16 mouse cellular contexts compared by ENCODE assay signal in genomic region chr4:123510201-123510600, GRCm38 (mm10).
"Had no signal": no experiment of that assay in that cellular context is flagged by ENCODE, and none has a peak within 500 bp of the region (broad histone marks: within the 10 kb centered on the region; RNA-seq: fewer than 3 reads in every experiment).

No protein-coding gene starts in this region.

- DNase-seq: retina, postnatal 1 day; right cerebral cortex, adult 18-20 months; right cerebral cortex, postnatal 14 days; right cerebral cortex, postnatal 25 days; right cerebral cortex, postnatal 4 days; spleen, adult 18-20 months; thymus, adult 18-20 months; thymus, adult 2 months; thymus, postnatal 14 days; thymus, postnatal 25 days; thymus, postnatal 36 days; thymus, postnatal 4 days had no signal

- H3K9me3 ChIP-seq: neural tube, embryonic 13.5 days; neural tube, embryonic 15.5 days; stomach, embryonic 15.5 days had no signal

- H3K4me3 ChIP-seq: neural tube, embryonic 13.5 days; neural tube, embryonic 15.5 days; stomach, embryonic 15.5 days had no signal

- H3K4me2 ChIP-seq: neural tube, embryonic 13.5 days; neural tube, embryonic 15.5 days; stomach, embryonic 15.5 days had no signal

- H3K27me3 ChIP-seq: neural tube, embryonic 13.5 days; neural tube, embryonic 15.5 days; stomach, embryonic 15.5 days had no signal

- H3K27ac ChIP-seq: neural tube, embryonic 13.5 days; neural tube, embryonic 15.5 days; stomach, embryonic 15.5 days; stomach, postnatal 0 days had no signal

- H3K9ac ChIP-seq: neural tube, embryonic 13.5 days; neural tube, embryonic 15.5 days; stomach, embryonic 15.5 days had no signal

- H3K4me1 ChIP-seq: neural tube, embryonic 13.5 days; neural tube, embryonic 15.5 days; stomach, embryonic 15.5 days had no signal
